ENCODE assay signal across 11 mouse cellular contexts in genomic region chr12:75557813-75558212, GRCm38 (mm10). TPM values are rescaled to one million over a fixed set of nuclear protein-coding genes. Genes with fewer than 3 reads are reported as not detected.
DNase-seq lines count a peak whose midpoint lies in the region; ATAC-seq lines count a peak whose summit lies in the region.
"Had no signal": no experiment of that assay in that cellular context is flagged by ENCODE, and none has a peak within 500 bp of the region (broad histone marks: within the 10 kb centered on the region; RNA-seq: fewer than 3 reads in every experiment).

No protein-coding gene starts in this region.

- no peak for DNase-seq in hindbrain, embryonic 10.5 days (ENCODE audit: low spot score)
- DNase-seq in neural tube, embryonic 10.5 days (ENCODE audit: extremely low spot score, low spot score): no peak
- no peak for DNase-seq in thymus, postnatal 0 days (ENCODE audit: low spot score)
- DNase-seq in testis, postnatal 14 days (ENCODE audit: low spot score): no peak

- no peaks in the 10 kb centered on the region for H3K27me3 ChIP-seq in hindbrain, embryonic 12.5 days
- H3K27me3 ChIP-seq in hindbrain, embryonic 10.5 days (ENCODE audit: insufficient read depth, poor library complexity, severe bottlenecking): no peaks in the 10 kb centered on the region
- no peaks in the 10 kb centered on the region for H3K27me3 ChIP-seq in neural tube, embryonic 12.5 days (replicated peaks)
- no peaks in the 10 kb centered on the region for H3K27me3 ChIP-seq in forebrain, embryonic 15.5 days
- H3K27me3 ChIP-seq: intestine, embryonic 15.5 days had no signal

- no peak overlapping the region for H3K4me3 ChIP-seq in hindbrain, embryonic 12.5 days
- H3K4me3 ChIP-seq in hindbrain, embryonic 10.5 days: no peak overlapping the region
- H3K4me3 ChIP-seq in neural tube, embryonic 12.5 days: no peak overlapping the region
- no peak overlapping the region for H3K4me3 ChIP-seq in forebrain, embryonic 15.5 days
- H3K4me3 ChIP-seq: erythroblast, embryonic 14.5 days; intestine, embryonic 15.5 days had no signal

- H3K9me3 ChIP-seq in hindbrain, embryonic 12.5 days (replicated peaks): no peaks in the 10 kb centered on the region
- no peaks in the 10 kb centered on the region for H3K9me3 ChIP-seq in hindbrain, embryonic 10.5 days
- no peaks in the 10 kb centered on the region for H3K9me3 ChIP-seq in neural tube, embryonic 12.5 days
- no peaks in the 10 kb centered on the region for H3K9me3 ChIP-seq in forebrain, embryonic 15.5 days
- H3K9me3 ChIP-seq: G1E; intestine, embryonic 15.5 days had no signal

- H3K27ac ChIP-seq in hindbrain, embryonic 12.5 days: 0 out of 2 replicates have a peak overlapping the region, but pooled peaks have one; percentile 41
- H3K27ac ChIP-seq in hindbrain, embryonic 10.5 days: no peak overlapping the region
- H3K27ac ChIP-seq in neural tube, embryonic 12.5 days: no peak overlapping the region
- peak overlapping the region; percentile 73 for H3K27ac ChIP-seq in forebrain, embryonic 15.5 days (replicated peaks)
- H3K27ac ChIP-seq: intestine, embryonic 15.5 days had no signal

- no peak overlapping the region for H3K9ac ChIP-seq in hindbrain, embryonic 12.5 days
- no peak overlapping the region for H3K9ac ChIP-seq in neural tube, embryonic 12.5 days
- H3K9ac ChIP-seq in forebrain, embryonic 15.5 days (replicated peaks): no peak overlapping the region
- H3K9ac ChIP-seq: intestine, embryonic 15.5 days had no signal

- ATAC-seq in hindbrain, embryonic 12.5 days (ENCODE audit: low FRiP score): peak; percentile 40; the same call in 1 of the 2 replicates
- peak; percentile 61; the same call in 1 of the 2 replicates for ATAC-seq in neural tube, embryonic 12.5 days (ENCODE audit: low FRiP score, low read depth)
- peak; percentile 36 for ATAC-seq in forebrain, embryonic 15.5 days (replicated peaks)
- ATAC-seq in erythroid progenitor cell, adult 5-6 weeks (replicated peaks; ENCODE audit: low FRiP score, poor library complexity, severe bottlenecking): no peak
- ATAC-seq: intestine, embryonic 15.5 days had no signal

- 82% methylated on average over 2 of the region's 2 CpGs for WGBS in hindbrain, embryonic 12.5 days
- WGBS in hindbrain, embryonic 10.5 days: 83% methylated on average over 2 of the region's 2 CpGs
- WGBS in neural tube, embryonic 12.5 days: 67% methylated on average over 2 of the region's 2 CpGs
- WGBS in forebrain, embryonic 15.5 days: 30% methylated on average over 2 of the region's 2 CpGs

- H3K36me3 ChIP-seq in hindbrain, embryonic 12.5 days: no peaks in the 10 kb centered on the region
- peaks cover 3% of the 10 kb centered on the region; the same call in 1 of the 2 replicates for H3K36me3 ChIP-seq in hindbrain, embryonic 10.5 days
- no peaks in the 10 kb centered on the region for H3K36me3 ChIP-seq in neural tube, embryonic 12.5 days
- H3K36me3 ChIP-seq in forebrain, embryonic 15.5 days: no peaks in the 10 kb centered on the region
- H3K36me3 ChIP-seq: intestine, embryonic 15.5 days had no signal

- H3K4me2 ChIP-seq in hindbrain, embryonic 12.5 days (replicated peaks): no peak overlapping the region
- no peak overlapping the region for H3K4me2 ChIP-seq in neural tube, embryonic 12.5 days (replicated peaks)
- no peak overlapping the region for H3K4me2 ChIP-seq in forebrain, embryonic 15.5 days (replicated peaks)
- H3K4me2 ChIP-seq: intestine, embryonic 15.5 days had no signal

- H3K4me1 ChIP-seq in hindbrain, embryonic 12.5 days: peaks cover 17% of the 10 kb centered on the region
- H3K4me1 ChIP-seq in hindbrain, embryonic 10.5 days (replicated peaks): 0 out of 2 replicates have a peak, but pooled peaks cover 8% of the 10 kb centered on the region
- peaks cover 4% of the 10 kb centered on the region for H3K4me1 ChIP-seq in neural tube, embryonic 12.5 days
- peaks cover 44% of the 10 kb centered on the region for H3K4me1 ChIP-seq in forebrain, embryonic 15.5 days

RNA-seq across cellular contexts. Expression of gene Ppp2r5e, which starts 38.2 kb away (rescaled TPM):
- 23.2 and 26.4 TPM in 2 replicates for polyA plus RNA-seq in hindbrain, embryonic 12.5 days (2016; fragmentation: Nextera tagmentation; extraction: Ambion mirVana)
- 14.2 and 14.3 TPM in 2 replicates for polyA plus RNA-seq in hindbrain, embryonic 10.5 days (2016; fragmentation: Nextera tagmentation; extraction: Ambion mirVana)
- polyA plus RNA-seq in neural tube, embryonic 12.5 days (2016; fragmentation: Nextera tagmentation; extraction: Ambion mirVana): 21.3 and 23.6 TPM in 2 replicates
- polyA plus RNA-seq in forebrain, embryonic 15.5 days (2015; fragmentation: Nextera tagmentation; extraction: Ambion mirVana): 22.9 and 26.8 TPM in 2 replicates
- polyA plus RNA-seq in thymus, postnatal 0 days (2015; fragmentation: Nextera tagmentation; extraction: Ambion mirVana): 15.0 and 17.0 TPM in 2 replicates
- total RNA-seq in erythroid progenitor cell, adult 5-6 weeks (2015; ENCODE audit: low replicate concordance): 41.8 and 61.2 TPM in 2 replicates
- 28.3 and 29.1 TPM in 2 replicates for total RNA-seq in erythroid progenitor cell, adult 5-6 weeks (2017; ENCODE audit: low replicate concordance)

Comparison
In these comparisons a context has a peak if more than half of its experiments do, and no peak if none do; other contexts are left out.
1. H3K27ac ChIP-seq: peak in hindbrain, embryonic 12.5 days (single experiment) and forebrain, embryonic 15.5 days (single experiment); none in hindbrain, embryonic 10.5 days (single experiment) and neural tube, embryonic 12.5 days (single experiment).